In genomic region chr1:184905371-184905770, GRCm38 (mm10) we compare ENCODE assay signal across 13 mouse cellular contexts. TPM values are rescaled to one million over a fixed set of nuclear protein-coding genes. Genes with fewer than 3 reads are reported as not detected.
A peak's percentile ranks its signal among the peaks of the same experiment; 100 is the strongest.
DNase-seq lines count a peak whose midpoint lies in the region; ATAC-seq and TF ChIP-seq lines count a peak whose summit lies in the region.
"Had no signal": no experiment of that assay in that cellular context is flagged by ENCODE, and none has a peak within 500 bp of the region (broad histone marks: within the 10 kb centered on the region; RNA-seq: fewer than 3 reads in every experiment).

No protein-coding gene starts in this region.

- H3K27ac ChIP-seq in neural tube, embryonic 13.5 days (replicated peaks) = peak overlapping the region; percentile 81
- no peak overlapping the region for H3K27ac ChIP-seq in neural tube, embryonic 15.5 days (replicated peaks)
- no peak overlapping the region for H3K27ac ChIP-seq in hindbrain, postnatal 0 days
- H3K27ac ChIP-seq in neural tube, embryonic 14.5 days (ENCODE audit: low read depth, low read length) = no peak overlapping the region
- no peak overlapping the region for H3K27ac ChIP-seq in left cerebral cortex, adult 2 months
- H3K27ac ChIP-seq: limb, embryonic 15.5 days had no signal

- intact Hi-C loops in left cerebral cortex, adult 2 months (cut with DNase I) = loop anchor here (5.0 kb wide), 1 partner anchor 287 kb away; no protein-coding TSS in a partner anchor

- no peaks in the 10 kb centered on the region for H3K27me3 ChIP-seq in neural tube, embryonic 13.5 days
- H3K27me3 ChIP-seq in neural tube, embryonic 15.5 days (replicated peaks) = no peaks in the 10 kb centered on the region
- H3K27me3 ChIP-seq in hindbrain, postnatal 0 days (ENCODE audit: insufficient read depth, low read length) = no peaks in the 10 kb centered on the region
- H3K27me3 ChIP-seq in neural tube, embryonic 14.5 days (ENCODE audit: control insufficient read depth, insufficient read depth, low read length) = no peaks in the 10 kb centered on the region
- H3K27me3 ChIP-seq: CH12.LX; limb, embryonic 15.5 days had no signal

- H3K4me1 ChIP-seq in neural tube, embryonic 13.5 days (replicated peaks) = peaks cover 43% of the 10 kb centered on the region
- peaks cover 13% of the 10 kb centered on the region for H3K4me1 ChIP-seq in neural tube, embryonic 15.5 days
- no peaks in the 10 kb centered on the region for H3K4me1 ChIP-seq in hindbrain, postnatal 0 days (ENCODE audit: insufficient read depth, low read length)
- H3K4me1 ChIP-seq in neural tube, embryonic 14.5 days (ENCODE audit: control insufficient read depth, insufficient read depth, low read length) = peaks cover 10% of the 10 kb centered on the region; the same call in 1 of the 2 replicates
- H3K4me1 ChIP-seq: limb, embryonic 15.5 days had no signal

- no peaks in the 10 kb centered on the region for H3K9me3 ChIP-seq in neural tube, embryonic 13.5 days
- H3K9me3 ChIP-seq in neural tube, embryonic 15.5 days (replicated peaks) = no peaks in the 10 kb centered on the region
- H3K9me3 ChIP-seq in hindbrain, postnatal 0 days (ENCODE audit: low read length) = no peaks in the 10 kb centered on the region
- no peaks in the 10 kb centered on the region for H3K9me3 ChIP-seq in neural tube, embryonic 14.5 days (ENCODE audit: control insufficient read depth, low read length)
- H3K9me3 ChIP-seq: limb, embryonic 15.5 days had no signal

- peak; percentile 83 to 86 for DNase-seq in cerebellum, postnatal 25 days
- peak; percentile 64 for DNase-seq in hindbrain, postnatal 0 days (ENCODE audit: low spot score)
- DNase-seq in thymus, postnatal 4 days = no peak
- DNase-seq in left cerebral cortex, adult 2 months (ENCODE audit: extremely low spot score in 1 of 2, low spot score in 2 of 2) = no peak
- DNase-seq: lung, postnatal 14 days; right cerebral cortex, adult 18-20 months had no signal

- ATAC-seq in neural tube, embryonic 13.5 days (ENCODE audit: low read depth) = peak; percentile 90
- no peak for ATAC-seq in neural tube, embryonic 15.5 days (ENCODE audit: low FRiP score)
- ATAC-seq in hindbrain, postnatal 0 days = peak; percentile 53; the same call in 1 of the 2 replicates
- peak; percentile 72 for ATAC-seq in neural tube, embryonic 14.5 days (ENCODE audit: low read depth)
- ATAC-seq: intestine, postnatal 0 days had no signal

- TF ChIP-seq CTCF in hindbrain, postnatal 0 days (IDR thresholded peaks at IDR 0.05; ENCODE audit: low read depth) = no peak
- no peak for TF ChIP-seq CTCF in left cerebral cortex, adult 2 months (IDR thresholded peaks at IDR 0.05)

- H3K9ac ChIP-seq in neural tube, embryonic 13.5 days = 0 out of 2 replicates have a peak overlapping the region, but pooled peaks have one; percentile 22
- H3K9ac ChIP-seq in neural tube, embryonic 15.5 days (replicated peaks) = no peak overlapping the region
- H3K9ac ChIP-seq in hindbrain, postnatal 0 days (replicated peaks; ENCODE audit: low read length) = no peak overlapping the region
- H3K9ac ChIP-seq in neural tube, embryonic 14.5 days (replicated peaks; ENCODE audit: low read depth, low read length) = no peak overlapping the region
- H3K9ac ChIP-seq: limb, embryonic 15.5 days had no signal

- H3K4me3 ChIP-seq in neural tube, embryonic 13.5 days = no peak overlapping the region
- no peak overlapping the region for H3K4me3 ChIP-seq in neural tube, embryonic 15.5 days (replicated peaks)
- H3K4me3 ChIP-seq in hindbrain, postnatal 0 days (ENCODE audit: low read length) = no peak overlapping the region
- H3K4me3 ChIP-seq in neural tube, embryonic 14.5 days (ENCODE audit: low read depth, low read length) = no peak overlapping the region
- no peak overlapping the region for H3K4me3 ChIP-seq in left cerebral cortex, adult 2 months
- H3K4me3 ChIP-seq: limb, embryonic 15.5 days had no signal

- 45% methylated on average over 19 of the region's 19 CpGs for WGBS in neural tube, embryonic 13.5 days
- 32% methylated on average over 19 of the region's 19 CpGs for WGBS in neural tube, embryonic 15.5 days
- 34% methylated on average over 19 of the region's 19 CpGs for WGBS in hindbrain, postnatal 0 days
- WGBS in neural tube, embryonic 14.5 days = 45% methylated on average over 19 of the region's 19 CpGs

- H3K4me2 ChIP-seq in neural tube, embryonic 13.5 days = peak overlapping the region; percentile 9; the same call in 1 of the 2 replicates
- no peak overlapping the region for H3K4me2 ChIP-seq in neural tube, embryonic 15.5 days
- H3K4me2 ChIP-seq in hindbrain, postnatal 0 days (ENCODE audit: low read depth, low read length) = no peak overlapping the region
- H3K4me2 ChIP-seq in neural tube, embryonic 14.5 days (ENCODE audit: low read depth, low read length) = no peak overlapping the region
- H3K4me2 ChIP-seq: heart, embryonic 11.5 days; limb, embryonic 15.5 days had no signal

- peaks cover 79% of the 10 kb centered on the region for H3K36me3 ChIP-seq in neural tube, embryonic 13.5 days
- peaks cover 73% of the 10 kb centered on the region for H3K36me3 ChIP-seq in neural tube, embryonic 15.5 days
- peaks cover 26% of the 10 kb centered on the region for H3K36me3 ChIP-seq in hindbrain, postnatal 0 days (ENCODE audit: insufficient read depth, low read length)
- H3K36me3 ChIP-seq in neural tube, embryonic 14.5 days (ENCODE audit: control insufficient read depth, insufficient read depth, low read length) = peaks cover 25% of the 10 kb centered on the region

RNA-seq across cellular contexts. Expression of gene C130074G19Rik, which starts 22.4 kb away (rescaled TPM):
- polyA plus RNA-seq in neural tube, embryonic 13.5 days (2015; fragmentation: Nextera tagmentation; extraction: Ambion mirVana) = 1.2 and 1.6 TPM in 2 replicates
- polyA plus RNA-seq in neural tube, embryonic 15.5 days (2015; fragmentation: Nextera tagmentation; extraction: Ambion mirVana) = 1.0 and 1.3 TPM in 2 replicates
- total RNA-seq in hindbrain, postnatal 0 days (2014; rRNA removed) = 4.2 and 6.6 TPM in 2 replicates
- polyA plus RNA-seq in hindbrain, postnatal 0 days (2015; fragmentation: Nextera tagmentation; extraction: Ambion mirVana) = 1.1 TPM in 2 replicates
- 0.48 and 1.6 TPM in 2 replicates for polyA plus RNA-seq in neural tube, embryonic 14.5 days (2014; fragmentation: Nextera tagmentation; extraction: Ambion mirVana)
- 10 to 100 TPM; 37.6 to 46.2 TPM for total RNA-seq in left cerebral cortex, adult 2 months (2021)
- total RNA-seq: CH12.LX had no signal

RNA-seq across cellular contexts. Expression of gene Marc2, which starts 59.1 kb away (rescaled TPM):
- polyA plus RNA-seq in neural tube, embryonic 13.5 days (2015; fragmentation: Nextera tagmentation; extraction: Ambion mirVana) = 116 and 124 TPM in 2 replicates
- 113 and 133 TPM in 2 replicates for polyA plus RNA-seq in neural tube, embryonic 15.5 days (2015; fragmentation: Nextera tagmentation; extraction: Ambion mirVana)
- total RNA-seq in hindbrain, postnatal 0 days (2014; rRNA removed) = 56.6 and 62.1 TPM in 2 replicates
- polyA plus RNA-seq in hindbrain, postnatal 0 days (2015; fragmentation: Nextera tagmentation; extraction: Ambion mirVana) = 151 TPM in 2 replicates
- polyA plus RNA-seq in neural tube, embryonic 14.5 days (2014; fragmentation: Nextera tagmentation; extraction: Ambion mirVana) = 108 and 125 TPM in 2 replicates
- 100 to 1,000 TPM; 167 to 177 TPM for total RNA-seq in left cerebral cortex, adult 2 months (2021)

Comparison
In these comparisons a context has a peak if more than half of its experiments do, and no peak if none do; other contexts are left out.
1. DNase-seq: peak in cerebellum, postnatal 25 days (2 of 2) and hindbrain, postnatal 0 days (single experiment); none in thymus, postnatal 4 days (single experiment) and left cerebral cortex, adult 2 months (0 of 2).